Mouse (Mus musculus) telencephalon, adult 2 months (tissue): Measurements from ENCODE around the gene Cd300a.
"Not testable (repeated sequence)": the region's sequence is repeated elsewhere in the genome, so short reads cannot be mapped to it uniquely, and the experiment has no call there.

Experiments used
- DNase-seq: peaks from one replicate; pipeline ENCODE4 v3.0.0-alpha.2; 2011; ENCODE audit warnings: low read depth, low spot score

The Cd300a gene

GRCm38 (mm10) chr11:114903224-114903623 is 13.4 kb downstream of the Cd300a start:
- no peak for DNase-seq

- DNase-seq, result no peak
These were observed 17.7 kb downstream of the Cd300a start for GRCm38 (mm10) chr11:114907567-114907966.

- no peak for DNase-seq
These were observed 18.2 kb downstream of the Cd300a start for GRCm38 (mm10) chr11:114908086-114908485.

GRCm38 (mm10) chr11:114909538-114909937 is 19.7 kb downstream of the Cd300a start:
- DNase-seq, result not testable (repeated sequence)

- peak; percentile 45 for DNase-seq
These were observed 23.0 kb downstream of the Cd300a start for GRCm38 (mm10) chr11:114912847-114913246.

GRCm38 (mm10) chr11:114914978-114915377 is 25.1 kb downstream of the Cd300a start:
- DNase-seq, result no peak

- no peak for DNase-seq
These were observed 27.3 kb downstream of the Cd300a start for GRCm38 (mm10) chr11:114917120-114917519.

- peak; percentile 78 for DNase-seq
These were observed 32.6 kb downstream of the Cd300a start for GRCm38 (mm10) chr11:114922439-114922838.

- DNase-seq, result no peak
These were observed 34.1 kb downstream of the Cd300a start for GRCm38 (mm10) chr11:114923961-114924360.

GRCm38 (mm10) chr11:114929581-114929980 is 39.7 kb downstream of the Cd300a start:
- no peak for DNase-seq

GRCm38 (mm10) chr11:114931041-114931440 is 41.2 kb downstream of the Cd300a start:
- no peak for DNase-seq

- no peak for DNase-seq
These were observed 43.8 kb downstream of the Cd300a start for GRCm38 (mm10) chr11:114933591-114933990.

GRCm38 (mm10) chr11:114934144-114934543 is 44.3 kb downstream of the Cd300a start, which contains the start of gene Cd300lb:
TSS of gene Cd300lb (minus strand) at chr11:114934386.
- no peak for DNase-seq
